Mouse (Mus musculus): ENCODE results near the gene S100g. TPM values are rescaled to one million over a fixed set of nuclear protein-coding genes. Genes with fewer than 3 reads are reported as not detected.

Gene S100g
- total RNA-seq (2021): not detected
- long read RNA-seq, experiment 1: 0 reads
- long read RNA-seq, experiment 2: 0 reads

- DNase-seq (ENCODE audit: low spot score in 2 of 2): no peak
Measured at GRCm38 (mm10) chrX:162964383-162964782, at the start of gene S100g. Gene S100g (minus strand): TSS chrX:162964599.

- no peak for DNase-seq (ENCODE audit: low spot score in 2 of 2)
Measured at GRCm38 (mm10) chrX:162992121-162992520, 27.7 kb upstream of the S100g start.

GRCm38 (mm10) chrX:162991396-162991795, 27.0 kb upstream of the S100g start:
- no peak for DNase-seq (ENCODE audit: low spot score in 2 of 2)

GRCm38 (mm10) chrX:162986876-162987495, 22.6 kb upstream of the S100g start:
- no peak for DNase-seq (ENCODE audit: low spot score in 2 of 2)

GRCm38 (mm10) chrX:162976194-162976593, 11.8 kb upstream of the S100g start:
- DNase-seq (ENCODE audit: low spot score in 2 of 2): no peak

- no peak for DNase-seq (ENCODE audit: low spot score in 2 of 2)
Measured at GRCm38 (mm10) chrX:162967456-162967855, 3.1 kb upstream of the S100g start.

- DNase-seq (ENCODE audit: low spot score in 2 of 2): no peak
Measured at GRCm38 (mm10) chrX:162963840-162964239, 559 bp downstream of the S100g start.

- no peak for DNase-seq (ENCODE audit: low spot score in 2 of 2)
Measured at GRCm38 (mm10) chrX:162957921-162958320, 6.5 kb downstream of the S100g start.

GRCm38 (mm10) chrX:162949811-162950439, 14.5 kb downstream of the S100g start:
- peak; percentile 13 to 66 for DNase-seq (ENCODE audit: low spot score in 2 of 2)

- DNase-seq (ENCODE audit: low spot score in 2 of 2): no peak
Measured at GRCm38 (mm10) chrX:162942027-162942426, 22.4 kb downstream of the S100g start.

- DNase-seq (ENCODE audit: low spot score in 2 of 2): no peak
Measured at GRCm38 (mm10) chrX:162931467-162931866, 32.9 kb downstream of the S100g start.

- DNase-seq (ENCODE audit: low spot score in 2 of 2): no peak
Measured at GRCm38 (mm10) chrX:162921487-162922125, 42.8 kb downstream of the S100g start.

- peak; percentile 24 to 59 for DNase-seq (ENCODE audit: low spot score in 2 of 2)
Measured at GRCm38 (mm10) chrX:162915697-162916096, 48.7 kb downstream of the S100g start.

- no peak for DNase-seq (ENCODE audit: low spot score in 2 of 2)
Measured at GRCm38 (mm10) chrX:162913651-162914050, 50.7 kb downstream of the S100g start.

Other genes with a start within 250 kb of the S100g start
- 100 to 1,000 TPM; 150 to 153 TPM for gene Rbbp7, start 204.2 kb downstream of the S100g start, total RNA-seq (2021)
- gene Txlng, start 135.1 kb downstream of the S100g start, total RNA-seq (2021): 10 to 100 TPM; 19.9 to 20.3 TPM
- gene Syap1, start 76.2 kb downstream of the S100g start, total RNA-seq (2021): 10 to 100 TPM; 32.4 to 34.2 TPM
- gene Ctps2, start 63.4 kb downstream of the S100g start, total RNA-seq (2021): 10 to 100 TPM; 45.8 to 58.4 TPM